Mouse (Mus musculus): ENCODE measurements around the gene Sgsm3. TPM values are rescaled to one million over a fixed set of nuclear protein-coding genes. Genes with fewer than 3 reads are reported as not detected.
"Not testable (repeated sequence)": the region's sequence is repeated elsewhere in the genome, so short reads cannot be mapped to it uniquely, and the experiment has no call there.

Sgsm3 gene
- polyA plus RNA-seq (2016; fragmentation: Nextera tagmentation; extraction: Ambion mirVana): 27.1 and 28.1 TPM in 2 replicates

GRCm38 (mm10) chr15:80977620-80978334, at the start of gene Sgsm3:
Sgsm3 (plus strand) TSS chr15:80977765.
- Histone ChIP-seq H3K27me3 (no peaks in the 10 kb centered on the region), H3K9ac (replicated peaks) (peak within 1 kb of the TSS; percentile 79), H3K9me3 (no peaks in the 10 kb centered on the region), H3K4me2 (peak within 1 kb of the TSS; percentile 90), H3K4me3 (replicated peaks) (peak within 1 kb of the TSS; percentile 86), H3K4me1 (replicated peaks) (peaks cover 8% of the 10 kb centered on the region; the same call in 1 of the 2 replicates), H3K36me3 (no peaks in the 10 kb centered on the region), H3K27ac (no peak within 1 kb of the TSS)
- WGBS: 1% methylated on average over 66 of the region's 67 CpGs
- ATAC-seq (ENCODE audit: insufficient number of reproducible peaks, insufficient read depth, low FRiP score, low TSS enrichment, low read depth): peak; percentile 88

GRCm38 (mm10) chr15:80928811-80929355, 48.7 kb upstream of the Sgsm3 start:
- Histone ChIP-seq H3K4me2 (no peak overlapping the region), H3K4me1 (replicated peaks) (peaks cover 12% of the 10 kb centered on the region; the same call in 1 of the 2 replicates), H3K27me3 (no peaks in the 10 kb centered on the region), H3K9me3 (no peaks in the 10 kb centered on the region), H3K9ac (replicated peaks) (no peak overlapping the region), H3K27ac (no peak overlapping the region), H3K36me3 (peaks cover 73% of the 10 kb centered on the region), H3K4me3 (replicated peaks) (no peak overlapping the region)
- no peak for ATAC-seq (ENCODE audit: insufficient number of reproducible peaks, insufficient read depth, low FRiP score, low TSS enrichment, low read depth)
- WGBS: 80% methylated on average over 20 of the region's 20 CpGs

- ATAC-seq (ENCODE audit: insufficient number of reproducible peaks, insufficient read depth, low FRiP score, low TSS enrichment, low read depth): peak; percentile 70; the same call in 1 of the 2 replicates
- 5% methylated on average over 16 of the region's 16 CpGs for WGBS
Measured at GRCm38 (mm10) chr15:80930048-80930571, 47.5 kb upstream of the Sgsm3 start.

GRCm38 (mm10) chr15:80930676-80931320, 46.8 kb upstream of the Sgsm3 start:
- not testable (repeated sequence) for H3K27me3 ChIP-seq; ATAC-seq (ENCODE audit: insufficient number of reproducible peaks, insufficient read depth, low FRiP score, low TSS enrichment, low read depth); H3K9me3 ChIP-seq; H3K4me3 ChIP-seq (replicated peaks); H3K9ac ChIP-seq (replicated peaks)
- peak overlapping the region; percentile 35; the same call in 1 of the 2 replicates for H3K4me2 ChIP-seq
- WGBS: 78% methylated on average over 23 of the region's 23 CpGs
- H3K4me1 ChIP-seq (replicated peaks): peaks cover 12% of the 10 kb centered on the region; the same call in 1 of the 2 replicates
- peak overlapping the region; percentile 86; the same call in 1 of the 2 replicates for H3K27ac ChIP-seq
- H3K36me3 ChIP-seq: peaks cover 61% of the 10 kb centered on the region

More at GRCm38 (mm10) chr15:80930048-80930571, 47.5 kb upstream of the Sgsm3 start:
- Histone ChIP-seq H3K4me1 (replicated peaks) (peaks cover 12% of the 10 kb centered on the region; the same call in 1 of the 2 replicates), H3K27me3 (no peaks in the 10 kb centered on the region), H3K9me3 (no peaks in the 10 kb centered on the region), H3K4me3 (replicated peaks) (no peak overlapping the region), H3K27ac (peak overlapping the region; percentile 86), H3K4me2 (peak overlapping the region; percentile 35), H3K9ac (replicated peaks) (no peak overlapping the region), H3K36me3 (peaks cover 65% of the 10 kb centered on the region)

GRCm38 (mm10) chr15:80931345-80931960, 46.1 kb upstream of the Sgsm3 start:
- Histone ChIP-seq H3K4me3 (replicated peaks) (no peak overlapping the region), H3K36me3 (peaks cover 59% of the 10 kb centered on the region), H3K9ac (replicated peaks) (no peak overlapping the region), H3K9me3 (no peaks in the 10 kb centered on the region), H3K27me3 (no peaks in the 10 kb centered on the region), H3K27ac (0 out of 2 replicates have a peak overlapping the region, but pooled peaks have one; percentile 29), H3K4me2 (no peak overlapping the region), H3K4me1 (replicated peaks) (peaks cover 12% of the 10 kb centered on the region; the same call in 1 of the 2 replicates)
- ATAC-seq (ENCODE audit: insufficient number of reproducible peaks, insufficient read depth, low FRiP score, low TSS enrichment, low read depth): no peak
- WGBS: 83% methylated on average over 9 of the region's 9 CpGs

GRCm38 (mm10) chr15:80934841-80935240, 42.7 kb upstream of the Sgsm3 start:
- Histone ChIP-seq H3K9me3 (no peaks in the 10 kb centered on the region), H3K4me2 (no peak overlapping the region), H3K4me1 (replicated peaks) (peaks cover 7% of the 10 kb centered on the region; the same call in 1 of the 2 replicates), H3K27ac (no peak overlapping the region), H3K27me3 (no peaks in the 10 kb centered on the region), H3K36me3 (peaks cover 42% of the 10 kb centered on the region), H3K4me3 (replicated peaks) (no peak overlapping the region), H3K9ac (replicated peaks) (no peak overlapping the region)
- no peak for ATAC-seq (ENCODE audit: insufficient number of reproducible peaks, insufficient read depth, low FRiP score, low TSS enrichment, low read depth)
- WGBS: 93% methylated on average over 5 of the region's 5 CpGs

- 89% methylated on average over 3 of the region's 3 CpGs for WGBS
- Histone ChIP-seq H3K36me3 (peaks cover 39% of the 10 kb centered on the region), H3K4me3 (replicated peaks) (no peak overlapping the region), H3K4me2 (no peak overlapping the region), H3K9ac (replicated peaks) (no peak overlapping the region), H3K4me1 (replicated peaks) (no peaks in the 10 kb centered on the region), H3K27me3 (no peaks in the 10 kb centered on the region), H3K9me3 (no peaks in the 10 kb centered on the region), H3K27ac (0 out of 2 replicates have a peak overlapping the region, but pooled peaks have one; percentile 25)
- no peak for ATAC-seq (ENCODE audit: insufficient number of reproducible peaks, insufficient read depth, low FRiP score, low TSS enrichment, low read depth)
Measured at GRCm38 (mm10) chr15:80936686-80937085, 40.9 kb upstream of the Sgsm3 start.

GRCm38 (mm10) chr15:80938615-80939014, 39.0 kb upstream of the Sgsm3 start:
- Histone ChIP-seq H3K27me3 (no peaks in the 10 kb centered on the region), H3K27ac (no peak overlapping the region), H3K9me3 (no peaks in the 10 kb centered on the region), H3K9ac (replicated peaks) (no peak overlapping the region), H3K4me2 (no peak overlapping the region), H3K4me3 (replicated peaks) (no peak overlapping the region), H3K36me3 (peaks cover 32% of the 10 kb centered on the region), H3K4me1 (replicated peaks) (no peaks in the 10 kb centered on the region)
- WGBS: 84% methylated on average over 4 of the region's 4 CpGs
- ATAC-seq (ENCODE audit: insufficient number of reproducible peaks, insufficient read depth, low FRiP score, low TSS enrichment, low read depth): no peak

GRCm38 (mm10) chr15:80939401-80939800, 38.2 kb upstream of the Sgsm3 start:
- WGBS: 91% methylated on average over 5 of the region's 5 CpGs
- peaks cover 25% of the 10 kb centered on the region; the same call in 1 of the 2 replicates for H3K36me3 ChIP-seq
- H3K27me3 ChIP-seq: no peaks in the 10 kb centered on the region
- no peak overlapping the region for H3K4me3 ChIP-seq (replicated peaks)
- no peaks in the 10 kb centered on the region for H3K9me3 ChIP-seq
- H3K27ac ChIP-seq: no peak overlapping the region
- no peaks in the 10 kb centered on the region for H3K4me1 ChIP-seq (replicated peaks)
- no peak overlapping the region for H3K4me2 ChIP-seq
- H3K9ac ChIP-seq (replicated peaks): no peak overlapping the region
- no peak for ATAC-seq (ENCODE audit: insufficient number of reproducible peaks, insufficient read depth, low FRiP score, low TSS enrichment, low read depth)

- no peak overlapping the region for H3K27ac ChIP-seq
- peaks cover 21% of the 10 kb centered on the region; the same call in 1 of the 2 replicates for H3K36me3 ChIP-seq
- no peak overlapping the region for H3K9ac ChIP-seq (replicated peaks)
- no peaks in the 10 kb centered on the region for H3K27me3 ChIP-seq
- no peaks in the 10 kb centered on the region for H3K9me3 ChIP-seq
- H3K4me3 ChIP-seq (replicated peaks): no peak overlapping the region
- 92% methylated on average over 6 of the region's 6 CpGs for WGBS
- ATAC-seq (ENCODE audit: insufficient number of reproducible peaks, insufficient read depth, low FRiP score, low TSS enrichment, low read depth): no peak
- no peaks in the 10 kb centered on the region for H3K4me1 ChIP-seq (replicated peaks)
- H3K4me2 ChIP-seq: no peak overlapping the region
Measured at GRCm38 (mm10) chr15:80941468-80942040, 36.0 kb upstream of the Sgsm3 start.

All from limb, embryonic 12.5 days (tissue).